Mouse (Mus musculus) heart, embryonic 16.5 days (tissue): Measurements from ENCODE around the gene Tnf. TPM values are rescaled to one million over a fixed set of nuclear protein-coding genes. Genes with fewer than 3 reads are reported as not detected.
A peak's percentile ranks its signal among the peaks of the same experiment; 100 is the strongest.

Experiments
- ATAC-seq: fragments of 200-750 bp; cut with Nextera tagmentation; replicated peaks from 2 replicates; pipeline ENCODE4 v1.8.0; 2017; ENCODE audit warnings: moderate number of reproducible peaks; ENCODE audit not compliant: insufficient read depth, low FRiP score; ENCODE audit errors: extremely low read depth
- H3K27ac ChIP-seq: fragments of 300-500 bp; sonication (generic); 2 replicates; pipeline ENCODE4 v1.5.1; 2014; ENCODE audit warnings: mild to moderate bottlenecking, low read length, control low read depth, moderate library complexity
- H3K27me3 ChIP-seq: fragments of 300-500 bp; sonication (generic); 2 replicates; pipeline ENCODE4 v1.6.1; 2014; ENCODE audit warnings: low read length, mixed read lengths; ENCODE audit not compliant: control insufficient read depth, insufficient read depth
- H3K36me3 ChIP-seq: fragments of 300-500 bp; sonication (generic); 2 replicates; pipeline ENCODE4 v1.6.1; 2014; ENCODE audit not compliant: control insufficient read depth, insufficient read depth
- H3K4me1 ChIP-seq: fragments of 300-500 bp; sonication (generic); 2 replicates; pipeline ENCODE4 v1.6.1; 2014; ENCODE audit warnings: low read length, mixed read lengths; ENCODE audit not compliant: control insufficient read depth, insufficient read depth
- H3K4me2 ChIP-seq: fragments of 300-500 bp; sonication (generic); 2 replicates; pipeline ENCODE4 v1.6.1; 2014; ENCODE audit warnings: low read depth, mild to moderate bottlenecking, control low read depth, low read length
- H3K4me3 ChIP-seq: fragments of 300-500 bp; sonication (generic); 2 replicates; pipeline ENCODE4 v1.5.1; 2014; ENCODE audit warnings: mild to moderate bottlenecking, control low read depth, low read length
- H3K9ac ChIP-seq: fragments of 300-500 bp; sonication (generic); 2 replicates; pipeline ENCODE4 v1.6.1; 2014; ENCODE audit warnings: low read length, control low read depth
- H3K9me3 ChIP-seq: fragments of 300-500 bp; sonication (generic); replicated peaks from 2 replicates; pipeline ENCODE4 v1.6.1; 2016; ENCODE audit warnings: low read length; ENCODE audit not compliant: control insufficient read depth
- WGBS: fragments of 180-500 bp; shearing (Covaris S2); extraction: QIAGEN DNeasy Blood & Tissue Kit; methylation state at CpG from one replicate; pipeline ENCODE4 v1.1.7; 2014; 5-methylcytosine and 5-hydroxymethylcytosine counted together
- polyA plus RNA-seq: library from polyadenylated mRNA; unstranded; fragments of >200 nt; fragmentation: Nextera tagmentation; extraction: Ambion mirVana; gene quantifications from 2 replicates; pipeline ENCODE4 v1.2.1, GENCODE M21; 2015

Tnf gene
- polyA plus RNA-seq, 1 experiment from 2014 or later: 0.33 TPM

- WGBS: 41% methylated on average over 1 of the region's 1 CpGs
- Histone ChIP-seq H3K4me3 (no peak overlapping the region), H3K4me1 (no peaks in the 10 kb centered on the region), H3K27me3 (0 out of 2 replicates have a peak, but pooled peaks cover 2% of the 10 kb centered on the region), H3K4me2 (no peak overlapping the region), H3K27ac (peak overlapping the region; percentile 24; the same call in 1 of the 2 replicates), H3K36me3 (no peaks in the 10 kb centered on the region), H3K9me3 (no peaks in the 10 kb centered on the region), H3K9ac (no peak overlapping the region)
- ATAC-seq: no peak
Observed at GRCm38 (mm10) chr17:35189186-35189585, 12.6 kb downstream of the Tnf start.

GRCm38 (mm10) chr17:35187959-35188610 lies 13.7 kb downstream of the Tnf start, which contains the start of gene Lst1:
Lst1 (minus strand) TSS chr17:35188439.
- peak within 1 kb of the TSS; percentile 40 for H3K27ac ChIP-seq
- H3K4me2 ChIP-seq: no peak within 1 kb of the TSS
- no peaks in the 10 kb centered on the region for H3K9me3 ChIP-seq
- no peak within 1 kb of the TSS for H3K4me3 ChIP-seq
- H3K36me3 ChIP-seq: no peaks in the 10 kb centered on the region
- no peaks in the 10 kb centered on the region for H3K4me1 ChIP-seq
- 67% methylated on average over 7 of the region's 7 CpGs for WGBS
- no peak within 1 kb of the TSS for H3K9ac ChIP-seq
- ATAC-seq: no peak
- no peaks in the 10 kb centered on the region for H3K27me3 ChIP-seq

DNA sequence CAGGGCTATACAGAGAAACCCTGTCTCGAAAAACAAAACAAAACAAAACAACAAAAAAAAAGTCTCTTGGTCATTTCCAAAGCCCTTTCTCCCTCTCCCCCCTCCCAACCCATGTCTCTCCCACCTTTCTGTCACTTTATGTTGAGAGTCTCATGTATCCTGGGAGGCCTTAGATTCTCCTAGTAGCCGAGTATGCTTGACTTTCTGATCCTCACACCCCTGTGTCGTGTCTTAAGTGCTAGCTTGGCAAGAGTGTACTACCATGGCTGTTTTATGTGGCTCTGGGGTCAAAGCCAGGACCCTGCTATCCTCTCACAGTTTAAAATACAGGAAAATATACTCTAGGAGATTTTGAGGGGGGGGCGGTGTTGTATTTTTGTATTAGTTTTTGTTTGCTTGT lies 14.5 kb downstream of the Tnf start:
- no peaks in the 10 kb centered on the region for H3K36me3 ChIP-seq
- H3K27ac ChIP-seq: 0 out of 2 replicates have a peak overlapping the region, but pooled peaks have one; percentile 24
- no peak overlapping the region for H3K4me3 ChIP-seq
- H3K9me3 ChIP-seq: no peaks in the 10 kb centered on the region
- H3K4me2 ChIP-seq: no peak overlapping the region
- no peak overlapping the region for H3K9ac ChIP-seq
- H3K4me1 ChIP-seq: no peaks in the 10 kb centered on the region
- H3K27me3 ChIP-seq: no peaks in the 10 kb centered on the region
- 74% methylated on average over 4 of the region's 4 CpGs for WGBS
- ATAC-seq: no peak

DNA sequence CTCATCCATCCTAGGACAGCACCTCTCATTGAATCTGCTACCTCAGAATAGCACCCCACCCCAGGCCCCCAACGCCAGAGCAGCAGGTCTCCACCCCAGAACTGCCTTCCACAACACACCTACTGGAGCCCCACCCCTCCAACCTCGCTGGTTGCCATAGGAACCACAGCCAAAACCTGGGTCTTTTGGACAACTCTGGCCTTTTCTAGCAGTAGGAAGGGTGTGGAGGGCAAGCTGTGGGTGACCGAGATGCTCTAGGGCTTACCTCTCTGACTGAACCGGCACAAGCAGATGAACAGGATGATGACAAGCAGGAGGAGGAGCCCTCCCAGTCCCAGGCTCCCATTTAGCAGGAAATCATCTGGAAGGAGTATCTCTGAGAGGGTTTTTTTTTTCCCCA lies 15.1 kb downstream of the Tnf start:
- Histone ChIP-seq H3K4me1 (no peaks in the 10 kb centered on the region), H3K27me3 (no peaks in the 10 kb centered on the region), H3K9ac (peak overlapping the region; percentile 63), H3K4me3 (peak overlapping the region; percentile 57), H3K4me2 (peak overlapping the region; percentile 65), H3K27ac (peak overlapping the region; percentile 11), H3K36me3 (no peaks in the 10 kb centered on the region), H3K9me3 (no peaks in the 10 kb centered on the region)
- 4% methylated on average over 4 of the region's 4 CpGs for WGBS
- 0 out of 2 replicates have a peak, but pooled peaks have one; percentile 8 for ATAC-seq

DNA sequence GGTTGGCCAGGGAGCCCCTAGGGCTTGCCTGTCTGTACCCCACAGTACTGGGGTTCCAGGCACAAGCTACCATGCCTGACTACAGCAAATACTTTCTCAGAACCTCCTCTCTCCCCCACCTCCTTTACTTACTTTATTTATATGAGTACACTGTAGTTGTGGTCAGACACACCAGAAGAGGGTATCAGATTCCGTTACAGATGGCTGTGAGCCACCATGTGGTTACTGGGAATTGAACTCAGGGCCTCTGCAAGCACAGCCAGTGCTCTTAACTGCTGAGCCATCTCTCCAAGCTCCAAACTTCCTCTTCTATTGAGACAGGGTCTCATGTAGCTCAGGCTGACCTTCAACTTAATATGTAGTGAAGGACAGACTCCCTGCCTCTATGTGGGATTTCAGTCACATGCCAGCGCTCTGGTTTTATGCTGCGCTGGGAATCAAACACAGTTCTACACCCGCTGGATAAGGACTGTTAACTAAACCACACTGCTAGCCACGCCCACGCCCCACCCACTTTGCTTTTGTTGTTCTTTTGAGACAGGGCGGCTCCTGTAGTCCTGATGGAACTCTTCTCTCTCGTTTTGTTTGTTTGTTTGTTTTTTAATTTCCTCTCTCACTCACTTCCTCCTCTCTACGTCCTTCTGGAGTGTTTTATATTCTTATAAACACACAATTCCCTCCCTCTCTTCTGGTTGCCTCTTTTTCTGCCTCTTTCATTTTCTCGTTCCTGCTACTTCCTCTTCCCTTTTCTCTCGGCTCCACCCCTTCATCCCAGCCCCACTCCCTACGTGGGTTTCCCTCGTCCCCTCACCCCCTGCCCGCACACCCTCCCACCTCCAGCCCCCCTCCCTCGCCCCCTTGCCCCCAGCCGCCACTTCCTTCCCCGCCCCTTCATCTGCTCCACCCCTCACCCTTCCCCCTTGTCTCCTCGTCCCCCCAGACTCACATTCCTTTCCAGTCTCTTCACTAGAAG lies 15.9 kb downstream of the Tnf start:
- Histone ChIP-seq H3K36me3 (no peaks in the 10 kb centered on the region), H3K4me2 (peak overlapping the region; percentile 65), H3K4me1 (no peaks in the 10 kb centered on the region), H3K27ac (peak overlapping the region; percentile 11), H3K9me3 (no peaks in the 10 kb centered on the region), H3K9ac (peak overlapping the region; percentile 63), H3K27me3 (no peaks in the 10 kb centered on the region), H3K4me3 (peak overlapping the region; percentile 57)
- ATAC-seq: peak; percentile 49; the same call in 1 of the 2 replicates
- WGBS: 2% methylated on average over 18 of the region's 18 CpGs

GRCm38 (mm10) chr17:35180093-35180492 lies 21.7 kb downstream of the Tnf start:
- H3K36me3 ChIP-seq: no peaks in the 10 kb centered on the region
- H3K4me1 ChIP-seq: no peaks in the 10 kb centered on the region
- no peak overlapping the region for H3K9ac ChIP-seq
- no peak overlapping the region for H3K4me3 ChIP-seq
- no peak for ATAC-seq
- no peaks in the 10 kb centered on the region for H3K9me3 ChIP-seq
- WGBS: 77% methylated on average over 5 of the region's 5 CpGs
- H3K27ac ChIP-seq: no peak overlapping the region
- H3K27me3 ChIP-seq: no peaks in the 10 kb centered on the region
- no peak overlapping the region for H3K4me2 ChIP-seq

DNA sequence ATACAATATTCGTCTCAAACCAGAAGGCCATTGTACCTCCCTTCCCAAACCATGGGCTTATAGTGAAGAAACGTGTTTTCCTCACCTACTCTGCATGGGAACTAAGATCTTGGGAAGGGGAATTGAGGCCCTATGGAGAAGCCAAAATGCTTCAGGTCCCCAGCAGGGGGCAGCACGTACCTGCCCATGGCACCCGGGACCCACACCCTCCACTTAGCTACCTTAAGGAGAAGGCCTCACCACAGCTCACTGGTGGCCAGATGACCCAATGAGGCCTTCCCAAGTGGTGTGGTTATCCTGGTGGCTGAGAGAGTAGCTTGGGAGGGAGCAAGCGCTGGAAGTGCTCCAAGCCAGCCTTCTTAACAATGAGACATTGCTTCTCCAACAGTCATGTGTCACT lies 23.3 kb downstream of the Tnf start:
- no peak overlapping the region for H3K9ac ChIP-seq
- H3K36me3 ChIP-seq: no peaks in the 10 kb centered on the region
- H3K27me3 ChIP-seq: no peaks in the 10 kb centered on the region
- no peak overlapping the region for H3K4me2 ChIP-seq
- peak; percentile 69; the same call in 1 of the 2 replicates for ATAC-seq
- no peak overlapping the region for H3K4me3 ChIP-seq
- no peak overlapping the region for H3K27ac ChIP-seq
- H3K9me3 ChIP-seq: no peaks in the 10 kb centered on the region
- 7% methylated on average over 5 of the region's 5 CpGs for WGBS
- no peaks in the 10 kb centered on the region for H3K4me1 ChIP-seq

GRCm38 (mm10) chr17:35175968-35176367 lies 25.8 kb downstream of the Tnf start, which contains the start of gene Aif1:
Aif1 (minus strand) TSS chr17:35176068.
- Histone ChIP-seq H3K36me3 (no peaks in the 10 kb centered on the region), H3K4me3 (no peak within 1 kb of the TSS), H3K4me2 (no peak within 1 kb of the TSS), H3K9ac (no peak within 1 kb of the TSS), H3K27ac (no peak within 1 kb of the TSS), H3K27me3 (no peaks in the 10 kb centered on the region), H3K9me3 (no peaks in the 10 kb centered on the region), H3K4me1 (no peaks in the 10 kb centered on the region; the same call in 1 of the 2 replicates)
- ATAC-seq: no peak
- 66% methylated on average over 2 of the region's 2 CpGs for WGBS

GRCm38 (mm10) chr17:35175382-35175781 lies 26.4 kb downstream of the Tnf start:
- no peak overlapping the region for H3K4me2 ChIP-seq
- no peak for ATAC-seq
- no peaks in the 10 kb centered on the region for H3K9me3 ChIP-seq
- H3K9ac ChIP-seq: no peak overlapping the region
- 70% methylated on average over 6 of the region's 6 CpGs for WGBS
- no peak overlapping the region for H3K27ac ChIP-seq
- H3K4me3 ChIP-seq: no peak overlapping the region
- no peaks in the 10 kb centered on the region; the same call in 1 of the 2 replicates for H3K4me1 ChIP-seq
- no peaks in the 10 kb centered on the region for H3K27me3 ChIP-seq
- H3K36me3 ChIP-seq: no peaks in the 10 kb centered on the region
